Mouse (Mus musculus) neural tube, embryonic 11.5 days (tissue): ENCODE measurements around the gene Urah. TPM values are rescaled to one million over a fixed set of nuclear protein-coding genes. Genes with fewer than 3 reads are reported as not detected.

Experiments
- ATAC-seq: fragments of 200-750 bp; cut with Nextera tagmentation; 2 replicates; pipeline ENCODE4 v1.8.0; 2017; ENCODE audit warnings: moderate number of reproducible peaks, mild to moderate bottlenecking, moderate TSS enrichment, moderate library complexity; ENCODE audit not compliant: insufficient read depth, low FRiP score, low TSS enrichment
- DNase-seq: peaks from one replicate; pipeline ENCODE4 v3.0.0-alpha.2; 2015; ENCODE audit warnings: low spot score
- H3K27ac ChIP-seq: fragments of 300-500 bp; sonication (generic); 2 replicates; pipeline ENCODE4 v1.5.1; 2014; ENCODE audit warnings: low read depth, mild to moderate bottlenecking, low read length
- H3K27me3 ChIP-seq: fragments of 300-500 bp; sonication (generic); 2 replicates; pipeline ENCODE4 v1.6.1; 2014; ENCODE audit warnings: mild to moderate bottlenecking, low read length, mixed read lengths; ENCODE audit not compliant: control insufficient read depth, insufficient read depth
- H3K36me3 ChIP-seq: fragments of 300-500 bp; sonication (generic); 2 replicates; pipeline ENCODE4 v1.6.1; 2014; ENCODE audit warnings: mild to moderate bottlenecking, low read length, moderate library complexity, mixed read lengths; ENCODE audit not compliant: control insufficient read depth, insufficient read depth
- H3K4me1 ChIP-seq: fragments of 300-500 bp; sonication (generic); 2 replicates; pipeline ENCODE4 v1.6.1; 2014; ENCODE audit warnings: low read length, mixed read lengths; ENCODE audit not compliant: control insufficient read depth, insufficient read depth
- H3K4me2 ChIP-seq: fragments of 300-500 bp; sonication (generic); 2 replicates; pipeline ENCODE4 v1.6.1; 2014; ENCODE audit warnings: low read depth, mild to moderate bottlenecking, moderate library complexity
- H3K4me3 ChIP-seq: fragments of 300-500 bp; sonication (generic); 2 replicates; pipeline ENCODE4 v1.5.1; 2014; ENCODE audit warnings: low read depth, low read length
- H3K9ac ChIP-seq: fragments of 300-500 bp; sonication (generic); 2 replicates; pipeline ENCODE4 v1.6.1; 2014; ENCODE audit warnings: mild to moderate bottlenecking, low read length
- H3K9me3 ChIP-seq: fragments of 300-500 bp; sonication (generic); 2 replicates; pipeline ENCODE4 v1.6.1; 2016; ENCODE audit warnings: low read length; ENCODE audit not compliant: control insufficient read depth
- WGBS: fragments of 180-500 bp; shearing (Covaris S2); extraction: QIAGEN DNeasy Blood & Tissue Kit; methylation state at CpG from one replicate; pipeline ENCODE4 v1.1.7; 2014; 5-methylcytosine and 5-hydroxymethylcytosine counted together
- polyA plus RNA-seq: library from polyadenylated mRNA; unstranded; fragments of >200 nt; fragmentation: Nextera tagmentation; extraction: Ambion mirVana; gene quantifications from 2 replicates; pipeline ENCODE4 v1.2.1, GENCODE M21; 2014

Urah gene
- 0.34 TPM in 1 of 2 replicates, not detected in the other for polyA plus RNA-seq

DNA sequence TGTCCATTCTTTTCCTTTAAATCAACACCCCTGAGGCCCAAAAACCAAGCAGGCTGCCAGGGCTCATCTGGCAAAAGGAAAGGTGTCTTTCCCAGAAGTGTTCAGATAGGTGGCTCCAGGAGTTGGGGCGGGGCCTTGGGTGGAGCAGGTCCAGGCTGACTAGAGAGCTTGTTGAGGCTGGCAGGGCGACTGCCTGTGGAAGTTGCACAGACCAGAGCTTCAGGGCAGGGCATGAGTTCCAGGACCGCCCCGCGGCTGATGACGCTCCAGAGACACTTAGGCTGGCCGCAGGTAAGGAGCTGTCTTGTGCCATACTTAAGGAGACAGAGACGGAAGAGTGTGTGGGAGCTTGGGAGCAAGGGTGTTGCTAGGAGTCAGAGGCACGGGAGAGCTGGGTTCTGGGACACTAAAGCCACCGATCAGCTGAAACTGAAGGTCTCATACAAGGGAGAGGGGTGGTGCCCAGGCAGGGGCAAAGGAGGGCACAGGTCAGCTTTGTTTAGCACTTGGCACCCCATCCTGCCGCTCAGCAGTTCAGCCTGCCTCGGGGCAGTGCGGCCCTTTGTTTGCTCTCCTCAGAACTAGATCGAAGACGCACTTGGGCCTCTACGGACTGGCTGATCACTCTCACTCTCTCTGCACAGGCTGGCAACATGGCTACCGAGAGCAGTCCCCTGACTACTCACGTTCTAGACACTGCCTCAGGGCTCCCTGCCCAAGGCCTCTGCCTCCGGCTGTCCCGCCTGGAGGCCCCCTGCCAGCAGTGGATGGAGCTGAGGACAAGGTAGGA lies at the start of gene Urah:
TSS of gene Urah (plus strand) at position 51 of the 790 bp plus-strand sequence.
- H3K9ac ChIP-seq = no peak within 1 kb of the TSS
- H3K4me2 ChIP-seq = no peak within 1 kb of the TSS
- no peak within 1 kb of the TSS for H3K27ac ChIP-seq
- no peak within 1 kb of the TSS for H3K4me3 ChIP-seq
- ATAC-seq (no peak), DNase-seq (no peak)
- H3K36me3 ChIP-seq = no peaks in the 10 kb centered on the region
- H3K27me3 ChIP-seq = no peaks in the 10 kb centered on the region
- whole genome bisulfite sequencing = 43% methylated on average over 20 of the region's 20 CpGs
- H3K9me3 ChIP-seq = no peaks in the 10 kb centered on the region
- H3K4me1 ChIP-seq = no peaks in the 10 kb centered on the region

DNA sequence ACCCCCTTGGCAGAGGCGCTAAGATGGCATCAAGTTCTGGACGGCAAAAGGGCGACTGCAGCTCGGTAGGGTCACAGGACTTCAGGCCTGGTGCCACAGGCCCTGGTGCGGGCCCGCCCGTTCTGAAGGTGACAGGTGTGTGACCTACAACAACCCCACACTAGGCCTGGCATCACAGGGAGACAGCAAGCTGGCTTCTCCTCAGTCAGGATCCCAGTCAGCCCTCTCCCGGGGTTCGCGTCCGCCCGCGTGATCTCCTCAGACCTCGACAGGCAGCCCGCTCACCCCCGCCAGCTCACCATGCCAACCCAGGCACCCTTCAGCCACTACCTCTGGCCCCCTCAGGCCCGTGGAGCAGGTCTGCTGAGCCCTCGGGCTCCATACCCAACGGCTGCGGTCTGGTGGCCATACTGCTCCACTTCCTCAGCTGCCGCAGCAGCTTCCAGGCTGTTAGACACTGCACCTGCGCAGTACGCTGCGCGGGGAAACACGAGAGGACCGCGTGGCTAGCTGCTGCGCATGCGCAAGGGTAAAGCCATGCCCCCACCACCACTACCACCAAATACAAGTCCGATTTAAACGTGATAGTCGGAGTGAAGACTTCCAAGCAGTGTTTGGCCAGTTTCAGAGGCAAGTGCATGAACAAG lies 47.3 kb upstream of the Urah start, which contains the start of gene Syce1:
TSS of gene Syce1 (minus strand) at position 447 of the 647 bp plus-strand sequence.
- no peaks in the 10 kb centered on the region for H3K4me1 ChIP-seq
- WGBS = 86% methylated on average over 31 of the region's 33 CpGs
- no peak for DNase-seq

DNA sequence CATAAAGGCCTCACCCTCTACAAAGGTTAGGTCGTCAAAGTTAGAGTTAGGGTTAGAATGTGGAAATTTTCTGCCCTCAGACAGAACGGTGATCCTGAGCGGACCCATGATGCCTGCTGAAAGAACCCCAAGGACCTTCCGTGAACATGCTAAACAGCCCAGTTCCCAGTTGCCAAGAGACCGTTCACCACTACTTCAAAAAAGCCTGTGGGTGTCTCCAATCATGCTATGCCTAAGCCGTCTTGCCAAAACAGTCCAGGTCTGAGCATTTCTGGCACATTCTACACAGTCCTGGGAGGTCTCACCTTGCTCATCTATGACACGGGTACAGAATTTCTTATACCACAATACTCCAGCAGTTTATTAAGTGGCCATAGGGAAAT lies 46.8 kb upstream of the Urah start:
- no peak overlapping the region for H3K4me3 ChIP-seq
- no peak for DNase-seq
- H3K4me2 ChIP-seq = no peak overlapping the region

More for the DNA sequence above, 47.3 kb upstream of the Urah start, which contains the start of gene Syce1:
- H3K27me3 ChIP-seq = no peaks in the 10 kb centered on the region
- no peak for ATAC-seq
- H3K9me3 ChIP-seq = no peaks in the 10 kb centered on the region
- H3K4me2 ChIP-seq = no peak within 1 kb of the TSS
- no peaks in the 10 kb centered on the region for H3K36me3 ChIP-seq
- no peak within 1 kb of the TSS for H3K9ac ChIP-seq
- H3K4me3 ChIP-seq = no peak within 1 kb of the TSS
- no peak within 1 kb of the TSS for H3K27ac ChIP-seq

DNA sequence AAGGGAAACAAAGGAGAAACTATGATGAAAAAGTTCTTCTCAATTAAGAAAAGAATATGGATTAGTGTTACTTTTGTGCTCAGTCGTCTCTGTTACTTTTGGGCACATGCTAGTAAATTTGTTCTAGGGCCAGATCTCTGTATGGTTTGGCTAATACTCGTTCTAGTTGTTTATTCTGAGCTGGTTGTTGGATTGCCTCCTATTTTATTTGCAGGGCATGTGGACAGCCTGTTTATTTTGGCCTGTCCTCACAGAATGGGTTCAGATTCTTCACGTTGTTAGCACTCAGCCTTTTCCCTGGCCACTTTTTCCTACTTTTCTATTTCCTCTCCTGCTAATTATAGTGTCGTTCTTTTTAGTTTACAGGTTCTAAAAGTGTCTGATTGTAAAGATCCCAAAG lies 41.3 kb upstream of the Urah start:
- DNase-seq (no peak), ATAC-seq (no peak)
- no peaks in the 10 kb centered on the region for H3K27me3 ChIP-seq
- no peak overlapping the region for H3K4me2 ChIP-seq
- H3K9ac ChIP-seq = no peak overlapping the region
- no peak overlapping the region for H3K27ac ChIP-seq
- no peak overlapping the region for H3K4me3 ChIP-seq
- no peaks in the 10 kb centered on the region for H3K36me3 ChIP-seq
- 81% methylated on average over 4 of the region's 4 CpGs for WGBS
- no peaks in the 10 kb centered on the region for H3K4me1 ChIP-seq
- no peaks in the 10 kb centered on the region for H3K9me3 ChIP-seq

More for the DNA sequence above, 46.8 kb upstream of the Urah start:
- Histone ChIP-seq H3K9me3 (no peaks in the 10 kb centered on the region), H3K4me1 (no peaks in the 10 kb centered on the region), H3K9ac (no peak overlapping the region), H3K27me3 (no peaks in the 10 kb centered on the region), H3K36me3 (no peaks in the 10 kb centered on the region), H3K27ac (no peak overlapping the region)
- ATAC-seq = no peak
- WGBS = 86% methylated on average over 7 of the region's 7 CpGs

DNA sequence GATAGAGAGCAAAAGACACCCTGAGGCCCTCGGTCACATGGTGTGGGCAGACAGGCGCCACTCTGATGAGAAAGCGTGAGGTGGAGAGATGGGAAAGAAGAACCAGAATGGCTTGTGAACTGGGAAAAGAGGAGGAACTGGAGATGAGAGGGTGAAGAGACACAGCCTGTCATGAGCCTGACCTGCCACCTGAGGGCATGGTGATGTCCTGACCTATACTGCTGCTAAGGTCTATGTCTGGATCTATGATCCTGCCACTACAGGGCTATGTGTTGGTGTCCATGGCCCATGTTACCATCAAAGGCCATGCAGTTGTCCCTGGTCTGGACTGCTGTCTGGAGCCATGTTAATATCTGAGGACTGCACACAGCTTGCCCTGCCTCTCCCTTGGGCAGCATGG lies 37.2 kb upstream of the Urah start:
- H3K27ac ChIP-seq = no peak overlapping the region
- no peaks in the 10 kb centered on the region for H3K36me3 ChIP-seq
- no peak for DNase-seq
- no peak for ATAC-seq
- no peak overlapping the region for H3K4me2 ChIP-seq
- no peaks in the 10 kb centered on the region for H3K4me1 ChIP-seq
- WGBS = 87% methylated on average over 3 of the region's 3 CpGs
- H3K9me3 ChIP-seq = no peaks in the 10 kb centered on the region
- no peak overlapping the region for H3K4me3 ChIP-seq
- no peak overlapping the region for H3K9ac ChIP-seq
- no peaks in the 10 kb centered on the region for H3K27me3 ChIP-seq

DNA sequence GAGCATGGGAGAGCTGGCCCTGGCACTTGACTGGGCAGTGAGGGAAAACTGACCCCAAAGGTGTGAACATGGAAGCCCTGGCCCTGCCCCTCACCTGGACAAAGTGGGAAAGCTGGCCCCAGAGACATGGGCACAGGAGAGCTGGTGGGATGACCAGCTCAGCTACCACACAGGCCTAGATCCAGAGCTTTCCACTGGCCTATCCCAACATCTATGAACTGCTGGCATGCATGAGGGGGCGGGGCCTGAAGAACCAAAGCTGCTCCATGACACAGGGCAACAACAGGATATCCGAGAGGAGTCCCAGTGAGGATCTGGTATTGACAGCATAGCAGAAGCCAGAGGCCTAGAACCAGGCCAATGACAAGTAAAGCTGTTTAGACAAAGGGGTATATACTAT lies 36.6 kb upstream of the Urah start:
- no peaks in the 10 kb centered on the region for H3K36me3 ChIP-seq
- H3K9ac ChIP-seq = no peak overlapping the region
- ATAC-seq (no peak), DNase-seq (no peak)
- H3K4me1 ChIP-seq = no peaks in the 10 kb centered on the region
- H3K27me3 ChIP-seq = no peaks in the 10 kb centered on the region
- H3K9me3 ChIP-seq = no peaks in the 10 kb centered on the region
- no peak overlapping the region for H3K4me2 ChIP-seq
- no peak overlapping the region for H3K4me3 ChIP-seq
- no peak overlapping the region for H3K27ac ChIP-seq
- WGBS = 74% methylated on average over 2 of the region's 2 CpGs

DNA sequence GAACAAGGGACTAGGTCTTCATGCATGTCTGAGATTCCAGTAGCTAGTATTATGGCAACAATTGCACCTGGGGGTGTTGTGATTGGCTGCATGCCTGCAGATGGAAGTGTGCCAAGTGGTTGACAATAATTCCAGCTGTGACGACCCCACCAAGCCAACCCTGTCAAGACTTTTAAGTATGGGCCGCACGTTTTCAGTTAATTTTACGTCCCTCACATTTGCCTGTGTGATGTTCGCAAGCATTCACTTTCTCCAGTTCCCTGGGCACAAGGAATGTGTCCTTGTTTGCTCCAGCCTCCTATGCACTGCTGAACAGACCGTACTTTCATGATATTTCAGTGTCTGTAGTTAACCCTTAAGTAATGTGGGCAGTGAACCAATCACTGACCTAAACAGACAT lies 32.2 kb upstream of the Urah start:
- no peak for ATAC-seq
- Histone ChIP-seq H3K36me3 (no peaks in the 10 kb centered on the region), H3K27ac (no peak overlapping the region), H3K4me2 (no peak overlapping the region), H3K4me1 (no peaks in the 10 kb centered on the region), H3K4me3 (no peak overlapping the region), H3K9me3 (no peaks in the 10 kb centered on the region), H3K27me3 (no peaks in the 10 kb centered on the region), H3K9ac (no peak overlapping the region)
- DNase-seq = no peak
- 81% methylated on average over 6 of the region's 6 CpGs for WGBS

DNA sequence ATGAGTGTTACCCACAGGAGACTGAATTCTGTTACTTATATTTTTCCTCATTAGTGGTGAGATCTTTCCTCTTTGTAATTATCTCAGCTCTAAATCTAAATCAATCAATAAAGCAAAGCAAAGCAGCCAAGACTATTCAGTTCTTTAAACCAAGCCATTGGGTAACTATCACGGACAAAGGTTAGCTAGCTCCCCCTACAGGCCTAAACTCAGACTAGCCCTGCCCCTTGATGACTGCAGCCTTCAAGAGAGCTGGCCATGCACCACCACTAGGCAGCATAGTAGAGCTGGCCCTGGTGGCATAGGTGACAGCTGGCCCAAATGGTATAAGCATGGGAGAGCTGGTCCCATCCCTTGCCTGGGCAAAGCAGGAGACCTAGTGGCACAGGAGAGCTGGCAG lies 29.1 kb upstream of the Urah start:
- DNase-seq (peak; percentile 13), ATAC-seq (no peak)
- 17% methylated on average over 1 of the region's 1 CpGs for WGBS

DNA sequence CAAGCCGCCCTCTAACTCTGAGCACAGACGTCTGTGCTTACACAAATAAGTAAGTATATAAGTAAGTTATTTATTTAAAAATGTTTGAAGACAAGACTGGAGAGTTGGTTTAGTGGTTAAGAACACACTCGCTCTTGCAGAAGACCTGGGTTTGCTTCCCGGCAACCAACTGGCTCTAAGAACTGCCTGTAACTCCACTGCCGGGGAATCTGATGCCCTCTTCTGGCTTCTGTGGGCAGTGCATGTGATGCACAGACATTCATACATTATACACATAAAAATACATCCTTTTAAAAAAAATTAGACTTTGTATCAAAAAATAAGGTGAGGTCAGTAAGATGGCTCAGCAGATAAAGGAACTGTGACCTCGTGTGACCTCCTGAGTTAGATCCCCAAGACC lies 24.3 kb upstream of the Urah start:
- H3K9ac ChIP-seq = no peak overlapping the region
- H3K4me3 ChIP-seq = no peak overlapping the region
- no peaks in the 10 kb centered on the region for H3K4me1 ChIP-seq
- DNase-seq = no peak
- H3K36me3 ChIP-seq = no peaks in the 10 kb centered on the region
- H3K9me3 ChIP-seq = no peaks in the 10 kb centered on the region
- no peak overlapping the region for H3K27ac ChIP-seq
- H3K27me3 ChIP-seq = no peaks in the 10 kb centered on the region
- no peak overlapping the region for H3K4me2 ChIP-seq
- WGBS = 91% methylated on average over 6 of the region's 6 CpGs
- ATAC-seq = no peak

More for the DNA sequence above, 29.1 kb upstream of the Urah start:
- H3K9me3 ChIP-seq = no peaks in the 10 kb centered on the region
- no peak overlapping the region for H3K27ac ChIP-seq
- no peaks in the 10 kb centered on the region for H3K27me3 ChIP-seq
- H3K4me2 ChIP-seq = no peak overlapping the region
- H3K9ac ChIP-seq = no peak overlapping the region
- no peak overlapping the region for H3K4me3 ChIP-seq
- no peaks in the 10 kb centered on the region for H3K36me3 ChIP-seq
- no peaks in the 10 kb centered on the region for H3K4me1 ChIP-seq
